Mouse (Mus musculus): ENCODE data around the gene Rdh1.

Gene Rdh1

GRCm38 (mm10) chr10:127759181-127760110 is at the start of gene Rdh1, which contains the start of gene Rdh16f1:
TSS of gene Rdh1 (plus strand) at chr10:127759721.
TSS of gene Rdh16f1 (plus strand) at chr10:127759787.
- TF ChIP-seq GATA4 (IDR thresholded peaks at IDR 0.05; ENCODE audit: insufficient replicate concordance, low read length), result peak; percentile 85

- TF ChIP-seq GATA4 (IDR thresholded peaks at IDR 0.05; ENCODE audit: insufficient replicate concordance, low read length), result no peak
These were observed 49.2 kb upstream of the Rdh1 start for GRCm38 (mm10) chr10:127710331-127710730.

- TF ChIP-seq GATA4 (IDR thresholded peaks at IDR 0.05; ENCODE audit: insufficient replicate concordance, low read length), result no peak
These were observed 46.8 kb upstream of the Rdh1 start for GRCm38 (mm10) chr10:127712736-127713135.

GRCm38 (mm10) chr10:127721671-127722418 is 37.7 kb upstream of the Rdh1 start:
- no peak for TF ChIP-seq GATA4 (IDR thresholded peaks at IDR 0.05; ENCODE audit: insufficient replicate concordance, low read length)

GRCm38 (mm10) chr10:127724178-127724577 is 35.3 kb upstream of the Rdh1 start, which contains the start of gene Tac2:
TSS of gene Tac2 (plus strand) at chr10:127724478.
- TF ChIP-seq GATA4 (IDR thresholded peaks at IDR 0.05; ENCODE audit: insufficient replicate concordance, low read length), result no peak

- TF ChIP-seq GATA4 (IDR thresholded peaks at IDR 0.05; ENCODE audit: insufficient replicate concordance, low read length), result no peak
These were observed 34.4 kb upstream of the Rdh1 start for GRCm38 (mm10) chr10:127725136-127725535.

- TF ChIP-seq GATA4 (IDR thresholded peaks at IDR 0.05; ENCODE audit: insufficient replicate concordance, low read length), result no peak
These were observed 31.1 kb upstream of the Rdh1 start for GRCm38 (mm10) chr10:127728437-127728836.

GRCm38 (mm10) chr10:127730285-127730932 is 29.1 kb upstream of the Rdh1 start:
- no peak for TF ChIP-seq GATA4 (IDR thresholded peaks at IDR 0.05; ENCODE audit: insufficient replicate concordance, low read length)

- TF ChIP-seq GATA4 (IDR thresholded peaks at IDR 0.05; ENCODE audit: insufficient replicate concordance, low read length), result no peak
These were observed 28.6 kb upstream of the Rdh1 start for GRCm38 (mm10) chr10:127730933-127731310.

- TF ChIP-seq GATA4 (IDR thresholded peaks at IDR 0.05; ENCODE audit: insufficient replicate concordance, low read length), result no peak
These were observed 28.1 kb upstream of the Rdh1 start for GRCm38 (mm10) chr10:127731397-127731796.

- TF ChIP-seq GATA4 (IDR thresholded peaks at IDR 0.05; ENCODE audit: insufficient replicate concordance, low read length), result no peak
These were observed 25.1 kb upstream of the Rdh1 start for GRCm38 (mm10) chr10:127734434-127734833.

- TF ChIP-seq GATA4 (IDR thresholded peaks at IDR 0.05; ENCODE audit: insufficient replicate concordance, low read length), result no peak
These were observed 23.3 kb upstream of the Rdh1 start for GRCm38 (mm10) chr10:127736266-127736665.

- peak; percentile 83; the same call in 1 of the 2 replicates for TF ChIP-seq GATA4 (IDR thresholded peaks at IDR 0.05; ENCODE audit: insufficient replicate concordance, low read length)
These were observed 22.6 kb upstream of the Rdh1 start for GRCm38 (mm10) chr10:127736916-127737315.

- TF ChIP-seq GATA4 (IDR thresholded peaks at IDR 0.05; ENCODE audit: insufficient replicate concordance, low read length), result no peak
These were observed 22.0 kb upstream of the Rdh1 start for GRCm38 (mm10) chr10:127737552-127737951.

GRCm38 (mm10) chr10:127738151-127738882 is 21.2 kb upstream of the Rdh1 start:
- TF ChIP-seq GATA4 (IDR thresholded peaks at IDR 0.05; ENCODE audit: insufficient replicate concordance, low read length), result peak; percentile 78
